Mouse (Mus musculus) hindbrain, embryonic 14.5 days (tissue): ENCODE results near the gene Pdzk1ip1. TPM values are rescaled to one million over a fixed set of nuclear protein-coding genes. Genes with fewer than 3 reads are reported as not detected.

Experiments
- ATAC-seq: fragments of 200-750 bp; cut with Nextera tagmentation; 2 replicates; pipeline ENCODE4 v1.8.0; 2017; ENCODE audit warnings: moderate number of reproducible peaks, mild to moderate bottlenecking, moderate TSS enrichment, moderate library complexity; ENCODE audit not compliant: low FRiP score
- DNase-seq: peaks from one replicate; pipeline ENCODE4 v3.0.0-alpha.2; 2015; ENCODE audit warnings: low spot score
- H3K27ac ChIP-seq: fragments of 300-500 bp; sonication (generic); 2 replicates; pipeline ENCODE4 v1.5.1; 2014; ENCODE audit warnings: mild to moderate bottlenecking, moderate library complexity
- H3K27me3 ChIP-seq: fragments of 300-500 bp; sonication (generic); 2 replicates; pipeline ENCODE4 v1.6.1; 2014; ENCODE audit warnings: mild to moderate bottlenecking, low read length, mixed read lengths; ENCODE audit not compliant: control insufficient read depth, insufficient read depth
- H3K36me3 ChIP-seq: fragments of 300-500 bp; sonication (generic); replicated peaks from 2 replicates; pipeline ENCODE4 v1.6.1; 2014; ENCODE audit not compliant: control insufficient read depth, insufficient read depth
- H3K4me1 ChIP-seq: fragments of 300-500 bp; sonication (generic); replicated peaks from 2 replicates; pipeline ENCODE4 v1.6.1; 2014; ENCODE audit warnings: antibody characterized with exemption, low read length, mixed read lengths; ENCODE audit not compliant: control insufficient read depth, insufficient read depth
- H3K4me2 ChIP-seq: fragments of 300-500 bp; sonication (generic); replicated peaks from 2 replicates; pipeline ENCODE4 v1.6.1; 2014; ENCODE audit warnings: mild to moderate bottlenecking, moderate library complexity
- H3K4me3 ChIP-seq: fragments of 300-500 bp; sonication (generic); replicated peaks from 2 replicates; pipeline ENCODE4 v1.5.1; 2014; ENCODE audit warnings: mild to moderate bottlenecking, low read length
- H3K9ac ChIP-seq: fragments of 300-500 bp; sonication (generic); 2 replicates; pipeline ENCODE4 v1.6.1; 2014
- H3K9me3 ChIP-seq: fragments of 300-500 bp; sonication (generic); 2 replicates; pipeline ENCODE4 v1.6.1; 2016; ENCODE audit warnings: low read length; ENCODE audit not compliant: control insufficient read depth
- WGBS: fragments of 180-500 bp; shearing (Covaris S2); extraction: QIAGEN DNeasy Blood & Tissue Kit; methylation state at CpG from one replicate; pipeline ENCODE4 v1.1.7; 2014; 5-methylcytosine and 5-hydroxymethylcytosine counted together
- polyA plus RNA-seq: library from polyadenylated mRNA; unstranded; fragments of >200 nt; fragmentation: Nextera tagmentation; extraction: Ambion mirVana; gene quantifications from 2 replicates; pipeline ENCODE4 v1.2.1, GENCODE M21; 2014

Gene Pdzk1ip1
- polyA plus RNA-seq, 1 experiment from 2014 or later: 3.0 TPM

DNA sequence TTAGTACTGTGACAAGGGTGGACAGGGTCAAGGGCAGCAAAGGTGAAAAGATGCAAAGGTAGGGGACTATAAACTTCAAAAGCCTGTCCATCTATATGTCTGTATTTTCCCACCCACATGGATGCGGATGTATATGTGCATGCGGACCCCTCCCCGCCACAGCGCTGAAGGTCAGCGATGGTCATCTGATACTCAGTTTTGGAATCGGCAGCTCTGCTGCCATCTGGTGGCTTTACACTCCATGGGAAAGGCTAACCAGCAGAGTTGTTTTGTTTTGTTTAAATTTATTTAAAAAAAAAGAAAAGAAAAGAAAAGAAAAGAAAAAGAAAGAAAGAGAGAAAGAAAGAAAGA lies 8.6 kb downstream of the Pdzk1ip1 start:
- Histone ChIP-seq H3K4me3 (peak overlapping the region; percentile 17; the same call in 1 of the 2 replicates), H3K9me3 (no peaks in the 10 kb centered on the region), H3K4me2 (peak overlapping the region; percentile 45), H3K36me3 (no peaks in the 10 kb centered on the region), H3K27me3 (peaks cover 43% of the 10 kb centered on the region), H3K4me1 (peaks cover 16% of the 10 kb centered on the region), H3K9ac (peak overlapping the region; percentile 42; the same call in 1 of the 2 replicates), H3K27ac (no peak overlapping the region)
- WGBS: 1% methylated on average over 6 of the region's 6 CpGs
- peak; percentile 4; the same call in 1 of the 2 replicates for ATAC-seq
- peak; percentile 58 for DNase-seq

DNA sequence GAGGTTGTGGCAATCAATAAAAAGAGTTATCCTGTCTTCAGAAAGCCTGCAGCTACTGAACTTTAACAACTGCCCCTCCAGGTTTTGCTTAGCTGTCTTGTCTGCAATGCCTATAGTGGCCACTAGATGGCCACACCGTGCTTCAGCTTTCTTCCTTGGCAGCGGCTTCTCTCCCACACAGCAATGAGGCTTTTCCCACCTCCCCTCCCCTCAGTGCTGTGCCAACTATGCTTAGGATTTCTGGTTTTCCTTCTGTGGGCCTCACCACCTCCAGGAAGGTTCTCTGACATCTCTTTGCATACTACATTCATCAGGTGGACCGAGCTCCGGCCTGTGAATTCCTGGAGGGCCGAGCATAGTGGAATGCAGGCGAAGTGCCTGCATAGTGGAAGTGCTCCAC lies 13.2 kb downstream of the Pdzk1ip1 start:
- no peaks in the 10 kb centered on the region for H3K36me3 ChIP-seq
- H3K27me3 ChIP-seq: peaks cover 19% of the 10 kb centered on the region
- no peak overlapping the region for H3K4me3 ChIP-seq
- no peak overlapping the region for H3K27ac ChIP-seq
- H3K4me2 ChIP-seq: no peak overlapping the region
- H3K9me3 ChIP-seq: no peaks in the 10 kb centered on the region
- ATAC-seq (peak; percentile 75), DNase-seq (peak; percentile 88)
- 47% methylated on average over 6 of the region's 6 CpGs for WGBS
- H3K4me1 ChIP-seq: peaks cover 4% of the 10 kb centered on the region
- H3K9ac ChIP-seq: no peak overlapping the region

DNA sequence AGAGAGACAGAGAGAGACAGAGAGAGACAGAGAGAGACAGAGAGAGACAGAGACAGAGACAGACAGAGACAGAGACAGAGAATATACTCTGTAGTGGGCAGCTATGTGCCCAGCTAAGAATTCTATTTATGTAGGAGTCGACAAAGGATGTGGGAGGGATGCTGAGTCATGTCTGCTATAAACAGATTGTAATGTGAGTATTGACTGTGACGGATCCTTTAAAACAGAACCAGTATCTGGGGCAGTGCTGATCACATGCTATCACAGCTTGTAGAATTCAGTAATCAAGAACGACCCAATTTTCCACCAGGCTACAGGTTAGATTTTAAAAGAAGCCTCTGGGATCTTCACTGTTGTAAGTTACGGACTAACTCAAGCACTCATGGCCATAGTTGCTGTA lies 15.0 kb downstream of the Pdzk1ip1 start:
- Histone ChIP-seq H3K4me1 (no peaks in the 10 kb centered on the region), H3K4me2 (no peak overlapping the region), H3K36me3 (no peaks in the 10 kb centered on the region), H3K9me3 (no peaks in the 10 kb centered on the region), H3K9ac (no peak overlapping the region), H3K27ac (no peak overlapping the region), H3K27me3 (0 out of 2 replicates have a peak, but pooled peaks cover 8% of the 10 kb centered on the region), H3K4me3 (no peak overlapping the region)
- WGBS: 70% methylated on average over 4 of the region's 4 CpGs
- DNase-seq: no peak
- no peak for ATAC-seq

DNA sequence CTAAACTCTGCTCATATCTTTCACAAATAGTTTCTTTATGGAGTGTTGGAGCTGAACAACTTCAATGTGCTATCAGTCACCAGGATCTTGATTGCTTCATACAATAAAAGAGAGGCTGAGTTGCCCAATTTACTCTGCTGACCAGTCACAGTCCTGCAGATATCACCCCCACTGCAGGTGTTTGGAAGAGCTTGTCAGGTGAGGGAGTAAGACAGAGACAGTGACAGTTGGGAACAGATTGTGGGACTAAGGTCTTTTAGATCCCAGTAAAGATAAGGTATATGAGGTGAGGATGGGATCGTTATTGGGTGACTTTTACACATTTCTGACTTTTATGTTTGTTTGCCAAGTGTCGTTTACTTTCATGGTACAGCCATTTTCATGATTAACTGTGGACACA lies 22.7 kb downstream of the Pdzk1ip1 start:
- H3K9me3 ChIP-seq: no peaks in the 10 kb centered on the region
- no peak overlapping the region for H3K9ac ChIP-seq
- no peak overlapping the region for H3K27ac ChIP-seq
- no peaks in the 10 kb centered on the region for H3K27me3 ChIP-seq
- H3K4me3 ChIP-seq: no peak overlapping the region
- H3K36me3 ChIP-seq: no peaks in the 10 kb centered on the region
- H3K4me1 ChIP-seq: no peaks in the 10 kb centered on the region
- DNase-seq (no peak), ATAC-seq (no peak)
- no peak overlapping the region for H3K4me2 ChIP-seq
- 83% methylated on average over 2 of the region's 2 CpGs for WGBS

DNA sequence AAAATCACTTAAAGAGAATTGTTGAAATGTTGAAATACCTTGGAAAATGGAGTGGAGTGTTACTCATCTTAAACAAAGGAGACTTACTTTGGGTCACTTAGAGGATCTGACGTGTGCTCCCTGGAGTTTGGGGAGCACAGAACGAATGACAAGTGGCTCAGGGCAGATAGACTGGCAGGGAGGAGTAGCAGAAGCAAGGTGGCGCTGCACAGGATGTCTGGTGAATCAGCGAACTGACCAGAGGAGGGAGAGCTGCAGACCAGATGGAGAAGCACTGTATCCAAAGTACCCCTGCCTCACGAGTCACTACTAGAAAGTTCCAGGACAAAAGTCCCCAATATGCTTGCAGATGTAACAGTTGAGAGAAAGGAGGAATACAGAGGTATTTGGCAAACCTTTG lies 24.8 kb downstream of the Pdzk1ip1 start:
- ATAC-seq: no peak
- 18% methylated on average over 5 of the region's 5 CpGs for WGBS
- Histone ChIP-seq H3K9ac (no peak overlapping the region), H3K27me3 (no peaks in the 10 kb centered on the region), H3K9me3 (no peaks in the 10 kb centered on the region), H3K4me3 (no peak overlapping the region), H3K36me3 (no peaks in the 10 kb centered on the region), H3K4me1 (no peaks in the 10 kb centered on the region), H3K4me2 (no peak overlapping the region), H3K27ac (no peak overlapping the region)
- no peak for DNase-seq

DNA sequence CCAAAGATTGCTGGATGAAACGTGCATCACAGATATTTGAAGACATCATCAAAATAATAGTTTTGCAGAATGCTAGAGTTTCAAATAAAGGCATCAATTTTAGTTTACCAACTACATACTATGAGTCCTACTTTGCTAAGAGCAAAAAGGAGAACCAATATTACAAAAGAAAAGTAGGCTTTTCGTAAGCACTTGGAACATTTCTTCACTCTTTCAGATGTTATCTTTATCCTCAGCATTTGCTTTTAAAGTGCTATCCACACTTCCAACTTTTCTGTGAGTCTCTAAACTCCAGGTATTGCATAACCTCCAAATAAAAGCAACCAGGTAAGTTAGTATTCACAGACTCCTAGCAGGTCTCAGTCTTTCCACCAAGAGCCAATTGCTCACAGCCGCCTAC lies 31.1 kb downstream of the Pdzk1ip1 start:
- Histone ChIP-seq H3K27ac (no peak overlapping the region), H3K4me2 (no peak overlapping the region), H3K27me3 (no peaks in the 10 kb centered on the region), H3K4me3 (no peak overlapping the region), H3K9me3 (no peaks in the 10 kb centered on the region), H3K4me1 (no peaks in the 10 kb centered on the region), H3K36me3 (no peaks in the 10 kb centered on the region), H3K9ac (no peak overlapping the region)
- ATAC-seq (no peak), DNase-seq (no peak)
- 86% methylated on average over 3 of the region's 3 CpGs for WGBS

DNA sequence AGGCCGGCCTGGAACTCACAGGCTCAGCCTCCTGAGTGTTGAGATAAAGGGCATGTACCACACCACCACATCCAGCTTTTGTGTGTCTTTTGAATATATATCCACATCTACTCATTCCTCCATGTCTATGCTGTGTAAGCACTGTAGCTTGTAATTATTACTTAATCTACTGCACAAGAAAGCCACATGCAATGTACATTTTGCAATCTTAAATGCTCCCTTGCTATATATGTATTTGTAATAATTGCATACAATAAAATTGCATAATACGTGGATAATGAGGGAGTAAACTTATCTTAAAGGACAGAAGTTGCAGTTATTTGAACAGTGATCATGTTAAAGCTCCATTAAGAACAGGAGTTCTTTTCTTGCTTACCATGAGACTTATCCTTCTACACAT lies 32.7 kb downstream of the Pdzk1ip1 start:
- H3K9ac ChIP-seq: no peak overlapping the region
- no peak for ATAC-seq

DNA sequence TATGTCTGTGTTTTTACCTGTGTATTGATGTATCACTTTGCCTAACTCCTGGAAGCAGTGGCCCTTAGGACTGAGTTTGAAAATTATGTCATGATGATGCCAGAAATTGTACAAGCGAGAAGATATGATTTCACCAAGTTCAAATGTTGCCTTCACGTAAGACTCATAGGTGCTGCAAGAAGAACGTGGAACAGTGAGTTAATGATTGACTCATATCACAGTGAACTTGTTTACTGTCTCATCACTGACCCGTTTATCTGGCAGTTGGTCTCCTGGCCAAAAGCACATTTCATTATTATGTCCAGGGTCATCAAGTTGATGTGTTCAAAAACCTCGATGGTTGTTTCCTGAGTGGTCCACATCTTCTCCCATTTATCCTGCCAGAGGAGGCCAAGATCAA lies 33.1 kb downstream of the Pdzk1ip1 start:
- Histone ChIP-seq H3K4me1 (no peaks in the 10 kb centered on the region), H3K27ac (no peak overlapping the region), H3K27me3 (no peaks in the 10 kb centered on the region), H3K36me3 (no peaks in the 10 kb centered on the region), H3K9ac (no peak overlapping the region), H3K4me2 (no peak overlapping the region), H3K4me3 (no peak overlapping the region), H3K9me3 (no peaks in the 10 kb centered on the region)
- ATAC-seq (no peak), DNase-seq (no peak)
- WGBS: 85% methylated on average over 5 of the region's 5 CpGs

More for the DNA sequence above, 32.7 kb downstream of the Pdzk1ip1 start:
- no peaks in the 10 kb centered on the region for H3K27me3 ChIP-seq
- no peaks in the 10 kb centered on the region for H3K4me1 ChIP-seq
- no peak overlapping the region for H3K27ac ChIP-seq
- no peak overlapping the region for H3K4me2 ChIP-seq
- 91% methylated on average over 2 of the region's 2 CpGs for whole genome bisulfite sequencing
- no peak for DNase-seq
- no peaks in the 10 kb centered on the region for H3K9me3 ChIP-seq
- no peak overlapping the region for H3K4me3 ChIP-seq
- H3K36me3 ChIP-seq: no peaks in the 10 kb centered on the region

DNA sequence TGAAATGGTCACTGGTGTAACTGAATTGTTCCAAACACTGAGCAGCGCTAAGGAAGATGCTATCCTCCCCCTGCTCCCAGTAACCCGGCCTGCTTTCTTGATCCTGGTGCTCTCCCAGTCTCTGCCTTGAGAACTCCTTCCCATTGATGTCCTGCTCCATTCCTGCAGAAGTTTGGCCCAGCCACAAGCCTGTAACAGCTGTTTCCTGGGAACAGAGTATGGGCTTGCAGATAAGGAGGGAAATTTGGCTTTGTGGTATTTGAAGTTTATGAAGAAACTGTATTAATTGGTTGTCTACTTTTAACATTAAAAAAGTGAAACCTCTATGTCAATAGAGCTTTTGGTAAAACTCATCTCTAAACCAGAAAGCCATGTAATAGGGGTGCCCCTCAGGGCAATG lies 35.0 kb downstream of the Pdzk1ip1 start:
- DNase-seq (no peak), ATAC-seq (no peak)
- WGBS: 58% methylated on average over 2 of the region's 2 CpGs
- H3K4me3 ChIP-seq: no peak overlapping the region
- H3K27me3 ChIP-seq: no peaks in the 10 kb centered on the region
- H3K9me3 ChIP-seq: no peaks in the 10 kb centered on the region
- no peaks in the 10 kb centered on the region for H3K36me3 ChIP-seq
- H3K4me2 ChIP-seq: no peak overlapping the region
- no peaks in the 10 kb centered on the region for H3K4me1 ChIP-seq
- H3K9ac ChIP-seq: no peak overlapping the region
- H3K27ac ChIP-seq: no peak overlapping the region

DNA sequence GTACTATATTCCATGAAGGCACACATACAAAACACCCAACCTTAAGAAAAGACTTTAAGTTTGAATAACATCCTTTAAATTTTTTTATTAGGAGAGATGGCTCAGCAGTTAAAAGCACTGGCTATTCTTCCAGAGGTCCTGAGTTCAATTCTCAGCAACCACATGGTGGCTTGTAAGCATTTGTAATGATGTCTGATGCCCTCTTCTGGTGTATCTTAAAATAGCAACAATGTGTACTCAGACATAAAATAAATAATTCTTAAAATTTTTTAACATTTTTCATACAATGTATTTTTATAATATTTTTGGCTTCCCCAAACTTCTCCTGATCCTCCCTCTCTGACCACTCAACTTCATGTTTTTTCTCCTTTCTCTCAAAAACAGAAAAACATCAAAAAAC lies 36.2 kb downstream of the Pdzk1ip1 start:
- ATAC-seq: no peak

More for the DNA sequence above, 36.2 kb downstream of the Pdzk1ip1 start:
- Histone ChIP-seq H3K9me3 (no peaks in the 10 kb centered on the region), H3K4me2 (no peak overlapping the region), H3K4me3 (no peak overlapping the region), H3K27ac (no peak overlapping the region), H3K4me1 (no peaks in the 10 kb centered on the region), H3K9ac (no peak overlapping the region), H3K36me3 (no peaks in the 10 kb centered on the region), H3K27me3 (no peaks in the 10 kb centered on the region)
- DNase-seq: no peak
